Mouse (Mus musculus) retina, adult 2 months (tissue): ENCODE data around the gene Sept12.

Experiments
- DNase-seq: peaks from one replicate; pipeline ENCODE4 v3.0.0-alpha.2; 2012; ENCODE audit warnings: low read depth, low spot score

Sept12 gene

GRCm38 (mm10) chr16:4938461-4938860, 59.2 kb downstream of the Sept12 start, which contains the start of gene Nudt16l1:
Gene Nudt16l1, plus strand, starts transcription at chr16:4938761.
- no peak for DNase-seq

- DNase-seq, result no peak
Observed at GRCm38 (mm10) chr16:4937351-4938190, 60.1 kb downstream of the Sept12 start.
